Mouse (Mus musculus): ENCODE data around the gene Card10. TPM values are rescaled to one million over a fixed set of nuclear protein-coding genes. Genes with fewer than 3 reads are reported as not detected.

Gene Card10
- polyA plus RNA-seq, 1 experiment from 2014 or later, result 6.3 TPM

DNA sequence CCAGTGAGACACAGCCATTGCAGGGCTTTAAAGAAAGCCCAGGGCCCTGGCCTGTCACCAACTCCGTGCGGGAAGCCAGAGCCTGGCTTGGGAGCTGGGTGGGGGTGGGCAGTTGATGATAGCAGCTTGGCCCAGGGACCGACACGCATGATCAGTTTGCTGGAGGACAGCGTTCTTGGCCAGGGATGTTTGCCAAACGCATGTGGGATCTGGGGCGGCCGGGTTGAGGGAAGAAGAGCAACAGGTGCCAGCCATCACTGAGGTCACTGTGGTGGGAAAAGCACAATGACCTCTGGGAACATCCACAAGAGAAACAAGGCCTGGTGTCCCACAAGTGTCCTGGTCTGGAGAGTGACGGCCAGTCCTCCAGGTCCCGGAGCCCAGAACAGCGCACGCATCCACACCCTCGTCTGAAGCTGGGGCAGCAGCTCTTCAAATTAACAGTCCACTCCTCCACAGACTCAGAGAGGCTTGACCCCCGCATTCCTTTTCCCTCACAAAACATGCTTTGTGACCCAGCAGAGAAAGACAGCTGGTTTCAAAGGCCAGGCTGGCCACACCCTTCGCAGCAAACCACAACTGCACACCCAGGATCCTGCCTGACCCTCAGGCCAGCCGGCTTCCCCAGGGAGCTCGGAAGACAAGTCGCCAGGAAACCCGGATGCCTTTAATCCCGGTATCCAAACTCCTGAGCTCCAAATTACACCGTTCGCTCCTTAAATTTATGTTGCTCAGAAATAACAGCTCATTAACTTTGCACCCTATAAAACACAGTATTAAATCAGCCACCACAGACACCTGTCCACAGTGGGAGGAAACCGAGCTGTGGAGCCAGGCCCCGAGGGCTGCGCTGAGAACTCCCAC is 6.4 kb downstream of the Card10 start:
- Histone ChIP-seq H3K9ac (ENCODE audit: low read length) (peak overlapping the region; percentile 29), H3K36me3 (ENCODE audit: control insufficient read depth, insufficient read depth) (peaks cover 2% of the 10 kb centered on the region; the same call in 1 of the 2 replicates), H3K27ac (ENCODE audit: low read length) (peak overlapping the region; percentile 45), H3K4me1 (ENCODE audit: control insufficient read depth, insufficient read depth, low read length) (peaks cover 26% of the 10 kb centered on the region), H3K4me2 (ENCODE audit: low read depth, low read length) (0 out of 2 replicates have a peak overlapping the region, but pooled peaks have one; percentile 10), H3K9me3 (replicated peaks; ENCODE audit: control insufficient read depth, low read length) (no peaks in the 10 kb centered on the region), H3K27me3 (ENCODE audit: control insufficient read depth, insufficient read depth, low read length) (peaks cover 6% of the 10 kb centered on the region), H3K4me3 (ENCODE audit: low read length) (no peak overlapping the region)
- 41% methylated on average over 25 of the region's 25 CpGs for WGBS
- peak; percentile 56 for ATAC-seq (replicated peaks; ENCODE audit: extremely low read depth, insufficient read depth, low FRiP score)

DNA sequence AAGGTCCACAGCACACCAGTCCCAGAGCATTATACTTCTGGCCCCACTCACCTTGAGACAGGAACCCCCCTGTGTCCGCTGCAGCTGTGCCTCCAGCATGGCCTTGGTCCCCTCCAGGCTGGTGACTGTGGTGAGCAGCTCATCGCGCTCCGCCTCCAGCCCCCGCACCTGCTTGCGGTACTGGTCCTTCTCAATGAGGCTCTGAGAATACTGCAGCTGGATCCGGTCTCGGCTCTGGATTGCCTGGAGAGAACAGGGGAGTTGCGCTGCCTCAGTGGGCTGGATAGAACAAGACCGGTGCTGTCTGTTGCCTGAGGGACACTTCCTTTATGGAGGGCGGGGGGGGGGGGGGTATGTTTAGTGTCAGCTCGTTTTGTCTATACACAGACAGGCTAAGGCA is 11.9 kb downstream of the Card10 start:
- 79% methylated on average over 12 of the region's 12 CpGs for WGBS
- Histone ChIP-seq H3K4me1 (ENCODE audit: control insufficient read depth, insufficient read depth, low read length) (peaks cover 18% of the 10 kb centered on the region), H3K27me3 (ENCODE audit: control insufficient read depth, insufficient read depth, low read length) (no peaks in the 10 kb centered on the region), H3K9ac (ENCODE audit: low read length) (peak overlapping the region; percentile 58), H3K27ac (ENCODE audit: low read length) (peak overlapping the region; percentile 64), H3K4me2 (ENCODE audit: low read depth, low read length) (no peak overlapping the region), H3K4me3 (ENCODE audit: low read length) (no peak overlapping the region), H3K36me3 (ENCODE audit: control insufficient read depth, insufficient read depth) (no peaks in the 10 kb centered on the region), H3K9me3 (replicated peaks; ENCODE audit: control insufficient read depth, low read length) (no peaks in the 10 kb centered on the region)
- ATAC-seq (replicated peaks; ENCODE audit: extremely low read depth, insufficient read depth, low FRiP score), result no peak

DNA sequence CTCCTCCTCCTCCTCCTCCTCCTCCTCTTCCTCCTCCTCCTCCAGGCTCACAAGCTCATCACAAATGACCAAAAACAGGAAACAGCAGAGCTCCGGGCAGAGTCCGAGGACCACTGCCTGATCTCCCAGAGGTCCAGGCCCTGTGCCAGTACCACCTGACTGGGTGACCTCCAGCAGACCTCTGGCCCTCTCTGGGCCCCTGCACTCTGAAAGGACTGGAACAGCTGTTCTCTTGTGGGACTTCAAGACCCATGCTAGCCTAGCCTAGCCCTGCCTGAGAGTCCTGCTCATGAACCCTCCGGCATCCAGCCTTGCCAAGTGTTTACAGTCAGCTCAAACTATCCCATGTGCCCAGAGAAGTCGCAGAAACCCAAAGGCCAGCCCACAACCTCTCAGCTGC is 12.4 kb downstream of the Card10 start:
- no peaks in the 10 kb centered on the region for H3K27me3 ChIP-seq (ENCODE audit: control insufficient read depth, insufficient read depth, low read length)
- H3K9me3 ChIP-seq (replicated peaks; ENCODE audit: control insufficient read depth, low read length), result no peaks in the 10 kb centered on the region
- H3K4me2 ChIP-seq (ENCODE audit: low read depth, low read length), result no peak overlapping the region
- no peak overlapping the region for H3K4me3 ChIP-seq (ENCODE audit: low read length)
- H3K27ac ChIP-seq (ENCODE audit: low read length), result peak overlapping the region; percentile 64
- 27% methylated on average over 4 of the region's 4 CpGs for WGBS
- H3K4me1 ChIP-seq (ENCODE audit: control insufficient read depth, insufficient read depth, low read length), result peaks cover 17% of the 10 kb centered on the region
- no peak for ATAC-seq (replicated peaks; ENCODE audit: extremely low read depth, insufficient read depth, low FRiP score)
- H3K9ac ChIP-seq (ENCODE audit: low read length), result peak overlapping the region; percentile 58
- no peaks in the 10 kb centered on the region for H3K36me3 ChIP-seq (ENCODE audit: control insufficient read depth, insufficient read depth)

DNA sequence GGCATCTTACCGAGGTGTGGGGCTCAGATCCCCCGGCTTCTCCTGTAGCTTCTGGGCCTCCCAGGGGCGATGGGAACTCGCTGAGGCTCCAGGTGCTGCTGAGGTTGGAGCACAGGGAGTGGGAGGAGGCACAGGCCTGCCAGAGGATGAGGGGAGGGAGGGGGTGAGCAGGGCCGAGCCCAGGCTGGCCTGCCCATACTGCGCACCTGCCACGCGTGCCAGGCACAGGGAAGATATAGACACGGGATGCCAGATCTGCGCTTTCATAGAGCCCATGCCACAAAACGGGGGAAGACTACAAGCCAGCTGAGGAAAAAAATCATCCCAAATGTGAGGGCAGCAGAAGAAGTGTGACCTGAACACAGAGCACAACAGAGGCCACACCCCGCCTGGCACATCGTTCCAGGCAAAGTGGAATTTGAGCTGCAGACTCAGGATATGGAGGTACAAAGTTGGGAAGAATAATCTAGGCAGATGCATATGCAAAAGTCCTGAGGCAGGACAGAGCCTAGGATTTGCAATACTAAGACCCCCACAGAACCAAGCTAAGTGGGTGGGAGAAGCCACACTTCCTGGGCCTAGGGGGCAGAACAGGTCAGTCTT is 13.0 kb downstream of the Card10 start:
- Histone ChIP-seq H3K4me3 (ENCODE audit: low read length) (no peak overlapping the region), H3K4me2 (ENCODE audit: low read depth, low read length) (no peak overlapping the region), H3K9ac (ENCODE audit: low read length) (no peak overlapping the region), H3K36me3 (ENCODE audit: control insufficient read depth, insufficient read depth) (no peaks in the 10 kb centered on the region), H3K27me3 (ENCODE audit: control insufficient read depth, insufficient read depth, low read length) (no peaks in the 10 kb centered on the region), H3K4me1 (ENCODE audit: control insufficient read depth, insufficient read depth, low read length) (peaks cover 17% of the 10 kb centered on the region), H3K9me3 (replicated peaks; ENCODE audit: control insufficient read depth, low read length) (no peaks in the 10 kb centered on the region), H3K27ac (ENCODE audit: low read length) (peak overlapping the region; percentile 17; the same call in 1 of the 2 replicates)
- ATAC-seq (replicated peaks; ENCODE audit: extremely low read depth, insufficient read depth, low FRiP score), result no peak
- WGBS, result 80% methylated on average over 13 of the region's 13 CpGs

DNA sequence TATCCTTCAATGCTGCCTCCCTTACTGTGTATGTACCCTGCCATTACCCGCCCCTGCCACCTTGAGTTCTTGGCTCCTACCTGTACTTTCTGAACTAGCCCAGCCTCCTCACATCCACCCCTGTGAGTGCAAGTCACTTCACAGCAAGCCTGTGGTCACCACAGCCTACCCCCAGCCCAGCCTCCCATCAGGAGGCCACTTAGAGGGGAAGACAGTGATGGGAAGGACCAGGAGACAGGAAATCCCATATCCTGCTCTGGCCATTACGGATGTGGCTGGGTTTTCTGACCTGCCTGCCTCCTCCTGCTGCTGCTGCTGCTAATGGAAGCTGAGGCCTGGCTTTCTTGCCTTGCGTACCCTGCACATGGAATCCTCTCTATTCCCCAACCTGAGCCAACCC is 14.8 kb downstream of the Card10 start:
- Histone ChIP-seq H3K4me3 (ENCODE audit: low read length) (no peak overlapping the region), H3K9ac (ENCODE audit: low read length) (no peak overlapping the region), H3K4me1 (ENCODE audit: control insufficient read depth, insufficient read depth, low read length) (peaks cover 17% of the 10 kb centered on the region), H3K36me3 (ENCODE audit: control insufficient read depth, insufficient read depth) (no peaks in the 10 kb centered on the region), H3K4me2 (ENCODE audit: low read depth, low read length) (no peak overlapping the region), H3K9me3 (replicated peaks; ENCODE audit: control insufficient read depth, low read length) (no peaks in the 10 kb centered on the region), H3K27me3 (ENCODE audit: control insufficient read depth, insufficient read depth, low read length) (no peaks in the 10 kb centered on the region), H3K27ac (ENCODE audit: low read length) (peak overlapping the region; percentile 78)
- ATAC-seq (replicated peaks; ENCODE audit: extremely low read depth, insufficient read depth, low FRiP score), result 0 out of 2 replicates have a peak, but pooled peaks have one; percentile 16
- WGBS, result 74% methylated on average over 3 of the region's 3 CpGs

- H3K4me2 ChIP-seq (ENCODE audit: low read depth, low read length), result no peak overlapping the region
- no peak for ATAC-seq (replicated peaks; ENCODE audit: extremely low read depth, insufficient read depth, low FRiP score)
- peak overlapping the region; percentile 78 for H3K27ac ChIP-seq (ENCODE audit: low read length)
- H3K4me3 ChIP-seq (ENCODE audit: low read length), result no peak overlapping the region
- H3K27me3 ChIP-seq (ENCODE audit: control insufficient read depth, insufficient read depth, low read length), result no peaks in the 10 kb centered on the region
- H3K9me3 ChIP-seq (replicated peaks; ENCODE audit: control insufficient read depth, low read length), result no peaks in the 10 kb centered on the region
- no peaks in the 10 kb centered on the region for H3K36me3 ChIP-seq (ENCODE audit: control insufficient read depth, insufficient read depth)
- WGBS, result 69% methylated on average over 9 of the region's 9 CpGs
- peaks cover 17% of the 10 kb centered on the region for H3K4me1 ChIP-seq (ENCODE audit: control insufficient read depth, insufficient read depth, low read length)
- H3K9ac ChIP-seq (ENCODE audit: low read length), result no peak overlapping the region
These were observed 15.5 kb downstream of the Card10 start for GRCm38 (mm10) chr15:78787287-78787856.

DNA sequence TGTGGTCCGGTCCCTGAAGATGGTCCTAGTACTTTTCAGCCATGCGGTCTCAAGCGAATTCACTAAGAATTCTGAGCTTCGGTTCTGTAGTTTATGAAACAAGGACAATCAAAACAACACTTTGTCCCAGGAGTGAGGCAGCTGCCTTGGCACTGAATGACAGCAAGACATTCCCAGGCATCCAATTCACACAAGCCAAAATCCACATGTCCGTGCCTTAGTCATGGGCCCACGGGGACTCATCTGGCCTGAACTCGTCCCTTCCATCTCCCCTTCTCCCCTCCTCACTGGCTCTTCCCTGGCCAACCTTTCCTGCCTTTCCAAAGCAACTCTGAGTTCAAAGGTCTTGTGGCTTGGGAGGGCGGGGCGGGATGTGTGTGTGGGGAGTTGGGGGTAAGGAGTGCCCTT is 16.4 kb downstream of the Card10 start:
- Histone ChIP-seq H3K9me3 (replicated peaks; ENCODE audit: control insufficient read depth, low read length) (no peaks in the 10 kb centered on the region), H3K36me3 (ENCODE audit: control insufficient read depth, insufficient read depth) (no peaks in the 10 kb centered on the region), H3K4me2 (ENCODE audit: low read depth, low read length) (no peak overlapping the region), H3K4me3 (ENCODE audit: low read length) (no peak overlapping the region), H3K27ac (ENCODE audit: low read length) (peak overlapping the region; percentile 78), H3K27me3 (ENCODE audit: control insufficient read depth, insufficient read depth, low read length) (no peaks in the 10 kb centered on the region), H3K4me1 (ENCODE audit: control insufficient read depth, insufficient read depth, low read length) (peaks cover 17% of the 10 kb centered on the region), H3K9ac (ENCODE audit: low read length) (0 out of 2 replicates have a peak overlapping the region, but pooled peaks have one; percentile 1)
- 73% methylated on average over 9 of the region's 9 CpGs for WGBS
- no peak for ATAC-seq (replicated peaks; ENCODE audit: extremely low read depth, insufficient read depth, low FRiP score)

DNA sequence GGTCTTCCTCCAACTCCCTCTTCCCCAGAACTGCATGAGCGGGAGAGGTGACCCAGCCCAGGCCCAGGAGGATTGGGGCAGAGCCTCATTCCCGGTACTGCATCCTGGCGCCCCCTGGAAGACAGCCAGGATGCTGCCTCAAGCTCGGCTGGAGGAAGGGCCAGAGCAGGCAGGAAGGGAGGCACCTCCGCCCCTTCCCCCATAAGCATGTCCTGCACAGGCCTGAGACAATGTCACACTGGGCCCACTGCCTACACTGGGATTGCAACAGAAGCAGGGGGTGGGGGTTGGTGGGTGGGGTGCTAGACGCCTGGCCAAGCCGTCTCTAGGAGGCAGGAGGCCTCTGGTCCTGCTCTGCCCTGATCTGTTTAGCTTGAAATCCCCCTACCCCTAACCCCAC is 16.9 kb downstream of the Card10 start:
- Histone ChIP-seq H3K4me1 (ENCODE audit: control insufficient read depth, insufficient read depth, low read length) (peaks cover 16% of the 10 kb centered on the region), H3K27ac (ENCODE audit: low read length) (peak overlapping the region; percentile 78), H3K27me3 (ENCODE audit: control insufficient read depth, insufficient read depth, low read length) (no peaks in the 10 kb centered on the region), H3K9me3 (replicated peaks; ENCODE audit: control insufficient read depth, low read length) (no peaks in the 10 kb centered on the region), H3K4me3 (ENCODE audit: low read length) (no peak overlapping the region), H3K4me2 (ENCODE audit: low read depth, low read length) (no peak overlapping the region), H3K9ac (ENCODE audit: low read length) (0 out of 2 replicates have a peak overlapping the region, but pooled peaks have one; percentile 1), H3K36me3 (ENCODE audit: control insufficient read depth, insufficient read depth) (no peaks in the 10 kb centered on the region)
- ATAC-seq (replicated peaks; ENCODE audit: extremely low read depth, insufficient read depth, low FRiP score), result peak; percentile 75
- WGBS, result 26% methylated on average over 7 of the region's 7 CpGs

- Histone ChIP-seq H3K4me3 (ENCODE audit: low read length) (no peak overlapping the region), H3K27ac (ENCODE audit: low read length) (peak overlapping the region; percentile 21; the same call in 1 of the 2 replicates)
- WGBS, result 93% methylated on average over 7 of the region's 7 CpGs
These were observed 17.6 kb downstream of the Card10 start for GRCm38 (mm10) chr15:78785258-78785657.

More at GRCm38 (mm10) chr15:78785258-78785657, 17.6 kb downstream of the Card10 start:
- H3K9ac ChIP-seq (ENCODE audit: low read length), result no peak overlapping the region
- ATAC-seq (replicated peaks; ENCODE audit: extremely low read depth, insufficient read depth, low FRiP score), result no peak
- no peaks in the 10 kb centered on the region for H3K36me3 ChIP-seq (ENCODE audit: control insufficient read depth, insufficient read depth)
- H3K27me3 ChIP-seq (ENCODE audit: control insufficient read depth, insufficient read depth, low read length), result no peaks in the 10 kb centered on the region
- no peaks in the 10 kb centered on the region for H3K9me3 ChIP-seq (replicated peaks; ENCODE audit: control insufficient read depth, low read length)
- peaks cover 10% of the 10 kb centered on the region for H3K4me1 ChIP-seq (ENCODE audit: control insufficient read depth, insufficient read depth, low read length)
- no peak overlapping the region for H3K4me2 ChIP-seq (ENCODE audit: low read depth, low read length)

All from heart, embryonic 16.5 days (tissue).